Mouse (Mus musculus): ENCODE data around the gene Ppp6r2. TPM values are rescaled to one million over a fixed set of nuclear protein-coding genes. Genes with fewer than 3 reads are reported as not detected.

Ppp6r2 gene
- total and polyA plus RNA-seq, 3 experiments: 8.7 to 14.7 (median 10.3) TPM

GRCm38 (mm10) chr15:89179630-89179964 lies 31.8 kb upstream of the Ppp6r2 start:
- DNase-seq (ENCODE audit: extremely low read depth): no peak
- Histone ChIP-seq H3K27me3 (replicated peaks) (no peaks in the 10 kb centered on the region), H3K27ac (ENCODE audit: insufficient read depth, low read depth) (no peak overlapping the region; the same call in 1 of the 2 replicates), H3K36me3 (replicated peaks in 1 of 2; ENCODE audit: control insufficient read depth in 1 of 2, insufficient read depth in 1 of 2, low read length in 1 of 2) (peaks cover 2 to 30% of the 10 kb centered on the region in 2 experiments), H3K4me3 (replicated peaks in 1 of 3; ENCODE audit: low read depth in 2 of 3, low read length in 2 of 3, poor library complexity in 1 of 3) (peak overlapping the region in 2 of 3 experiments; percentile 45 to 77), H3K4me1 (ENCODE audit: control insufficient read depth in 1 of 2, insufficient read depth in 2 of 2) (peaks cover 22 to 49% of the 10 kb centered on the region in 2 experiments), H3K79me2 (replicated peaks; ENCODE audit: control insufficient read depth, extremely low read depth, insufficient read depth, poor library complexity, severe bottlenecking) (0 out of 2 replicates have a peak, but pooled peaks cover 3% of the 10 kb centered on the region), H3K9ac (ENCODE audit: insufficient read depth, low read depth) (peak overlapping the region; percentile 35), H3K4me2 (ENCODE audit: insufficient read depth, low read depth, poor library complexity, severe bottlenecking) (peak overlapping the region; percentile 92), H3K9me3 (replicated peaks; ENCODE audit: low read length) (peaks cover 8% of the 10 kb centered on the region)
- dilution Hi-C loops (cut with MboI; ENCODE audit: extremely low pct_ligation_motif_present, extremely low pct_unique_long_range_greater_than_20kb, low sequenced_read_pairs): no loop called here
- no peak for TF ChIP-seq E2F4 (IDR thresholded peaks at IDR 0.05; ENCODE audit: insufficient replicate concordance, low read depth, low read length)
- no peak for TF ChIP-seq MXI1 (IDR thresholded peaks at IDR 0.05; ENCODE audit: low read depth, low read length)
- no peak for TF ChIP-seq NRF1 (IDR thresholded peaks at IDR 0.05; ENCODE audit: low read depth, low read length)
- no peak for TF ChIP-seq IRF4 (IDR thresholded peaks at IDR 0.05; ENCODE audit: low read depth, low read length)
- TF ChIP-seq JUND (conservative IDR thresholded peaks at IDR 0.05; ENCODE audit: low read depth, low read length): no peak
- TF ChIP-seq BHLHE40 (IDR thresholded peaks at IDR 0.05; ENCODE audit: low read depth, low read length): peak; percentile 60
- TF ChIP-seq USF1 (IDR thresholded peaks at IDR 0.05; ENCODE audit: low read depth, low read length): no peak
- in situ Hi-C loops (cut with MboI; ENCODE audit: low pct_ligation_motif_present, low pct_unique_long_range_greater_than_20kb, low sequenced_read_pairs): no loop called here

- TF ChIP-seq ZKSCAN1 (IDR thresholded peaks at IDR 0.05; ENCODE audit: borderline replicate concordance, low read depth, low read length) (no peak), MYC (IDR thresholded peaks at IDR 0.05; ENCODE audit: low read depth, low read length) (no peak), POLR2AphosphoS2 (IDR thresholded peaks at IDR 0.05; ENCODE audit: low read depth, low read length) (no peak), E2F4 (IDR thresholded peaks at IDR 0.05; ENCODE audit: insufficient replicate concordance, low read depth, low read length) (no peak), CTCF (conservative IDR thresholded peaks at IDR 0.05 in 1 of 2, IDR thresholded peaks at IDR 0.05 in 1 of 2; ENCODE audit: low read depth in 2 of 2, low read length in 2 of 2) (no peak), BHLHE40 (IDR thresholded peaks at IDR 0.05; ENCODE audit: low read depth, low read length) (no peak)
These were observed 31.2 kb upstream of the Ppp6r2 start for GRCm38 (mm10) chr15:89180081-89180541.

GRCm38 (mm10) chr15:89180571-89181229 lies 30.7 kb upstream of the Ppp6r2 start, which contains the start of gene Plxnb2:
Gene Plxnb2, minus strand, starts transcription at chr15:89180788.
- dilution Hi-C loops (cut with MboI; ENCODE audit: extremely low pct_ligation_motif_present, extremely low pct_unique_long_range_greater_than_20kb, low sequenced_read_pairs): no loop called here
- Histone ChIP-seq H3K4me3 (replicated peaks in 1 of 3; ENCODE audit: low read depth in 2 of 3, low read length in 2 of 3, poor library complexity in 1 of 3) (peak within 1 kb of the TSS; percentile 15 to 77 (median 45)), H3K27me3 (replicated peaks) (no peaks in the 10 kb centered on the region), H3K4me2 (ENCODE audit: insufficient read depth, low read depth, poor library complexity, severe bottlenecking) (peak within 1 kb of the TSS; percentile 92), H3K79me2 (replicated peaks; ENCODE audit: control insufficient read depth, extremely low read depth, insufficient read depth, poor library complexity, severe bottlenecking) (0 out of 2 replicates have a peak, but pooled peaks cover 3% of the 10 kb centered on the region), H3K4me1 (ENCODE audit: control insufficient read depth in 1 of 2, insufficient read depth in 2 of 2) (peaks cover 22 to 48% of the 10 kb centered on the region in 2 experiments), H3K9ac (ENCODE audit: insufficient read depth, low read depth) (peak within 1 kb of the TSS; percentile 35), H3K36me3 (replicated peaks in 1 of 2; ENCODE audit: control insufficient read depth in 1 of 2, insufficient read depth in 1 of 2, low read length in 1 of 2) (peaks cover 6 to 41% of the 10 kb centered on the region in 2 experiments), H3K9me3 (replicated peaks; ENCODE audit: low read length) (peaks cover 8% of the 10 kb centered on the region), H3K27ac (ENCODE audit: insufficient read depth, low read depth) (no peak within 1 kb of the TSS)
- TF ChIP-seq MAZ (IDR thresholded peaks at IDR 0.05; ENCODE audit: low read depth, low read length) (peak; percentile 60; the same call in 1 of the 2 replicates), MYC (IDR thresholded peaks at IDR 0.05; ENCODE audit: low read depth, low read length) (no peak), NELFE (IDR thresholded peaks at IDR 0.05; ENCODE audit: low read depth, low read length) (0 out of 2 replicates have a peak, but pooled peaks have one; percentile 11), MXI1 (IDR thresholded peaks at IDR 0.05; ENCODE audit: low read depth, low read length) (peak; percentile 14; the same call in 1 of the 2 replicates), USF1 (IDR thresholded peaks at IDR 0.05; ENCODE audit: low read depth, low read length) (no peak), ZMIZ1 (IDR thresholded peaks at IDR 0.05; ENCODE audit: low read depth, low read length) (peak; percentile 29; the same call in 1 of the 2 replicates)
- no peak for DNase-seq (ENCODE audit: extremely low read depth)
- in situ Hi-C loops (cut with MboI; ENCODE audit: low pct_ligation_motif_present, low pct_unique_long_range_greater_than_20kb, low sequenced_read_pairs): no loop called here

More at GRCm38 (mm10) chr15:89180081-89180541, 31.2 kb upstream of the Ppp6r2 start:
- dilution Hi-C loops (cut with MboI; ENCODE audit: extremely low pct_ligation_motif_present, extremely low pct_unique_long_range_greater_than_20kb, low sequenced_read_pairs) (no loop called here), in situ Hi-C loops (cut with MboI; ENCODE audit: low pct_ligation_motif_present, low pct_unique_long_range_greater_than_20kb, low sequenced_read_pairs) (no loop called here)
- 0 out of 2 replicates have a peak, but pooled peaks cover 3% of the 10 kb centered on the region for H3K79me2 ChIP-seq (replicated peaks; ENCODE audit: control insufficient read depth, extremely low read depth, insufficient read depth, poor library complexity, severe bottlenecking)
- peaks cover 22 to 49% of the 10 kb centered on the region in 2 experiments for H3K4me1 ChIP-seq (ENCODE audit: control insufficient read depth in 1 of 2, insufficient read depth in 2 of 2)
- peak overlapping the region; percentile 92 for H3K4me2 ChIP-seq (ENCODE audit: insufficient read depth, low read depth, poor library complexity, severe bottlenecking)
- H3K9me3 ChIP-seq (replicated peaks; ENCODE audit: low read length): peaks cover 8% of the 10 kb centered on the region
- peak overlapping the region; percentile 15 to 77 (median 45) for H3K4me3 ChIP-seq (replicated peaks in 1 of 3; ENCODE audit: low read depth in 2 of 3, low read length in 2 of 3, poor library complexity in 1 of 3)
- peak overlapping the region; percentile 35 for H3K9ac ChIP-seq (ENCODE audit: insufficient read depth, low read depth)
- DNase-seq (ENCODE audit: extremely low read depth): no peak
- no peak overlapping the region for H3K27ac ChIP-seq (ENCODE audit: insufficient read depth, low read depth)
- peaks cover 6 to 35% of the 10 kb centered on the region in 2 experiments for H3K36me3 ChIP-seq (replicated peaks in 1 of 2; ENCODE audit: control insufficient read depth in 1 of 2, insufficient read depth in 1 of 2, low read length in 1 of 2)
- no peaks in the 10 kb centered on the region for H3K27me3 ChIP-seq (replicated peaks)
